Mouse (Mus musculus) embryonic fibroblast, embryonic 13.5 days (primary cell): ENCODE measurements around the gene Upb1.

Experiments
- CTCF ChIP-seq: IDR thresholded peaks from 2 replicates; pipeline ENCODE4 v1.5.1; 2011; ENCODE audit warnings: mild to moderate bottlenecking, control low read depth, low read length, moderate library complexity, borderline replicate concordance; ENCODE audit not compliant: insufficient read depth
- POLR2A ChIP-seq: IDR thresholded peaks from 2 replicates; pipeline ENCODE4 v1.6.1; 2011; ENCODE audit warnings: low read depth, mild to moderate bottlenecking, control low read depth, low read length, moderate library complexity

DNA sequence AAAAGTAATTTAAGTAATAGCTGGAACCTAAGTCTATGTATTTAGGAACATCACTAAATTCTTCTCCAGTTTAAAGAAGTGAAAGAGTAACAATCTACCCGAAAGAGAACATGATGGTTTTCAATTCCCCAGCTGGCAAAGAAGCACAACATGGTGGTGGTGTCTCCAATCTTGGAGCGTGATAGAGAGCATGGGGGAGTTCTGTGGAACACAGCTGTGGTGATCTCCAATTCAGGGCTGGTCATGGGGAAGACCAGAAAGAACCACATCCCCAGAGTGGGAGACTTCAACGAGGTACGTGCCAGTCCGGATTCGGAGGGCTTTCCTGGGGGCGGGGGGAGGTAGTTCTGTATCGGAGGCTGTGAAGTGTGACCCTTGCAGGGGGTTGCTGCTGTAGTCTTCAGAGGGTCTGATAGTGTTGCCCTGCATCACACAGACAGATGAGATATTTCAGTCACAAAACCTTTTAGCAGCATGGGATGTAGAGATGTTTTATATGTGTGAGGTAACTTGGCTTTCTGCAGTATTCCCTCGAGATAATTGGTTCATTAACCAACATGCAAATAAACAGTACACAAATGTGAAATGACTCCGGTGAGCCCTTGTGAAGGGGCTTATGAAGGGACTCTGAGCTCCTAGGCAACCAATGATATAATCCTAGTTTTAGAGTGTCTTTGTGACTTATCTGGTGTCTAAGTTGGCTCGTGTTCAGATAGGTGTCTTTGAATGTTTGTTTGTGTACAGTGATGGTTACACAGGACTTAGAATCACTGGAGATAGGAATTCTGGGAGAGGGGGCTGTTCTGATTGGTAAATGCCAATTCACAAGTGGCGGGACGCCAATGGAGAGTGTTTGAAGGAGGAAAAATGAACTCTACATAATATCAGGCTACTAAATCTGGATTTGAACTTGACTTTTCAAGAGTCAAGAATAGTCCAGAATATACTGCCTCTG is 27.4 kb downstream of the Upb1 start:
- TF ChIP-seq POLR2A (no peak), CTCF (no peak)
